In the genomic region with DNA sequence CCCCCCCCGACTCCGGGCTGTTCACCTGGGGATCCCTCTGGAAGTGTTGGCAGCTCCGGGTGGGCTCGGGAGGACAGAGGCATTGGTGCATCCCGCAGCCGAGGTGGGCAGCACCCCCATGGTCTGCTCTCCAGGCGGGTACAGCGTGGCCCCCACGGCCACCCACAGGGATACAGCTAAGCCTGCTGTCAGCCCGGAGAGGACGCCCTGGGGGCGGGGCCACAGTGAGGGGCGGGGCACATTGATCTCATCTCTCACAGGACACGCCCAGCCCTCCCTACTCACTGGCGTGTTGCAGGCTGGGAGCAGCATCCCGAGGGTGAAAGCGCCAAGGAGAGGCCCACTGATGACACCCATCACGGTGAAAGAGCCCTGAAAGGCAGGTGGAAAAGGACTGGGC, we compare ENCODE assay signal across 9 mouse cellular contexts. TPM values are rescaled to one million over a fixed set of nuclear protein-coding genes. Genes with fewer than 3 reads are reported as not detected.
DNase-seq lines count a peak whose midpoint lies in the region; ATAC-seq and TF ChIP-seq lines count a peak whose summit lies in the region.
"Had no signal": no experiment of that assay in that cellular context is flagged by ENCODE, and none has a peak within 500 bp of the region (broad histone marks: within the 10 kb centered on the region; RNA-seq: fewer than 3 reads in every experiment).

No protein-coding gene starts in this region.

- no peaks in the 10 kb centered on the region for H3K9me3 ChIP-seq in kidney, embryonic 16.5 days (ENCODE audit: low read length)
- no peaks in the 10 kb centered on the region for H3K9me3 ChIP-seq in forebrain, postnatal 0 days (ENCODE audit: low read length)
- H3K9me3 ChIP-seq in midbrain, embryonic 13.5 days = no peaks in the 10 kb centered on the region

- no peak for ATAC-seq in kidney, embryonic 16.5 days (ENCODE audit: low FRiP score, low TSS enrichment)
- peak; percentile 40; the same call in 1 of the 2 replicates for ATAC-seq in forebrain, postnatal 0 days
- ATAC-seq in midbrain, embryonic 13.5 days = no peak
- ATAC-seq: Patski had no signal

- no peak overlapping the region for H3K27ac ChIP-seq in kidney, adult 2 months (ENCODE audit: insufficient read depth, low read depth, low read length)
- H3K27ac ChIP-seq in kidney, embryonic 16.5 days (ENCODE audit: low read length) = no peak overlapping the region
- H3K27ac ChIP-seq in forebrain, postnatal 0 days (ENCODE audit: low read depth, low read length) = no peak overlapping the region
- no peak overlapping the region for H3K27ac ChIP-seq in midbrain, embryonic 13.5 days

- TF ChIP-seq POLR2A in kidney, adult 2 months (IDR thresholded peaks at IDR 0.05; ENCODE audit: low read depth, low read length) = no peak

- H3K4me2 ChIP-seq in kidney, embryonic 16.5 days (replicated peaks; ENCODE audit: low read depth, low read length) = no peak overlapping the region; the same call in 1 of the 2 replicates
- peak overlapping the region; percentile 23; the same call in 1 of the 2 replicates for H3K4me2 ChIP-seq in forebrain, postnatal 0 days (ENCODE audit: low read depth)
- peak overlapping the region; percentile 33 for H3K4me2 ChIP-seq in midbrain, embryonic 13.5 days (replicated peaks)

- no peaks in the 10 kb centered on the region for H3K36me3 ChIP-seq in kidney, adult 2 months (ENCODE audit: control insufficient read depth, insufficient read depth, low read length)
- no peaks in the 10 kb centered on the region for H3K36me3 ChIP-seq in kidney, embryonic 16.5 days (ENCODE audit: insufficient read depth, low read length)
- H3K36me3 ChIP-seq in forebrain, postnatal 0 days (ENCODE audit: insufficient read depth) = peaks cover 3% of the 10 kb centered on the region; the same call in 1 of the 2 replicates
- 0 out of 2 replicates have a peak, but pooled peaks cover 5% of the 10 kb centered on the region for H3K36me3 ChIP-seq in midbrain, embryonic 13.5 days

- DNase-seq in kidney, adult 2 months = peak; percentile 42
- peak; percentile 91 for DNase-seq in ZHBTc4 (ENCODE audit: low read depth, low spot score)
- no peak for DNase-seq in forebrain, postnatal 0 days
- no peak for DNase-seq in kidney, adult 8-10 months
- DNase-seq in heart, postnatal 36 days = no peak
- DNase-seq in heart, adult 9 months (ENCODE audit: low spot score in 2 of 2) = no peak

- no peak for TF ChIP-seq CTCF in kidney, adult 2 months (conservative IDR thresholded peaks at IDR 0.05; ENCODE audit: insufficient read depth, insufficient read length, low read depth, low read length)
- no peak for TF ChIP-seq CTCF in forebrain, postnatal 0 days (IDR thresholded peaks at IDR 0.05; ENCODE audit: low read depth)

- H3K27me3 ChIP-seq in kidney, adult 2 months (replicated peaks; ENCODE audit: control insufficient read depth, insufficient read depth, low read length) = no peaks in the 10 kb centered on the region
- H3K27me3 ChIP-seq in kidney, embryonic 16.5 days (ENCODE audit: insufficient read depth, low read length) = peaks cover 21% of the 10 kb centered on the region
- peaks cover 16% of the 10 kb centered on the region for H3K27me3 ChIP-seq in forebrain, postnatal 0 days (ENCODE audit: insufficient read depth, low read length)
- peaks cover 56% of the 10 kb centered on the region for H3K27me3 ChIP-seq in midbrain, embryonic 13.5 days
- H3K27me3 ChIP-seq: Patski had no signal

- H3K9ac ChIP-seq in kidney, embryonic 16.5 days (replicated peaks; ENCODE audit: low read length) = no peak overlapping the region
- H3K9ac ChIP-seq in forebrain, postnatal 0 days = no peak overlapping the region
- H3K9ac ChIP-seq in midbrain, embryonic 13.5 days (replicated peaks) = no peak overlapping the region

- 8% methylated on average over 15 of the region's 18 CpGs for WGBS in kidney, adult 2 months
- WGBS in kidney, embryonic 16.5 days = 4% methylated on average over 17 of the region's 18 CpGs
- WGBS in forebrain, postnatal 0 days = 5% methylated on average over 17 of the region's 18 CpGs
- 7% methylated on average over 18 of the region's 18 CpGs for WGBS in midbrain, embryonic 13.5 days

- H3K4me1 ChIP-seq in kidney, adult 2 months (ENCODE audit: control insufficient read depth, insufficient read depth, low read length) = no peaks in the 10 kb centered on the region
- H3K4me1 ChIP-seq in kidney, embryonic 16.5 days (ENCODE audit: insufficient read depth, low read length) = peaks cover 15% of the 10 kb centered on the region
- no peaks in the 10 kb centered on the region for H3K4me1 ChIP-seq in forebrain, postnatal 0 days (ENCODE audit: insufficient read depth)
- peaks cover 12% of the 10 kb centered on the region for H3K4me1 ChIP-seq in midbrain, embryonic 13.5 days (replicated peaks)

- H3K4me3 ChIP-seq in kidney, adult 2 months (ENCODE audit: insufficient read depth, low read depth, low read length) = no peak overlapping the region
- no peak overlapping the region for H3K4me3 ChIP-seq in kidney, embryonic 16.5 days (ENCODE audit: low read length)
- H3K4me3 ChIP-seq in forebrain, postnatal 0 days (ENCODE audit: low read depth, low read length) = no peak overlapping the region
- no peak overlapping the region for H3K4me3 ChIP-seq in midbrain, embryonic 13.5 days (replicated peaks)

- intact Hi-C loops in heart, postnatal 36 days (cut with DNase I) = no loop called here

RNA-seq across cellular contexts. Expression of a gene that starts 4.9 kb away (rescaled TPM):
- 0.19 and 0.31 TPM in 2 replicates for polyA plus RNA-seq in kidney, adult 2 months (2012; rRNA removed)
- polyA plus RNA-seq in kidney, embryonic 16.5 days (2015; fragmentation: Nextera tagmentation; extraction: Ambion mirVana) = 0.22 and 0.28 TPM in 2 replicates
- 1.5 and 2.2 TPM in 2 replicates for total RNA-seq in forebrain, postnatal 0 days (2014; rRNA removed)
- 2.4 and 3.6 TPM in 2 replicates for polyA plus RNA-seq in forebrain, postnatal 0 days (2015; fragmentation: Nextera tagmentation; extraction: Ambion mirVana)
- 0.67 and 0.73 TPM in 2 replicates for polyA plus RNA-seq in midbrain, embryonic 13.5 days (2015; fragmentation: Nextera tagmentation; extraction: Ambion mirVana)
- total RNA-seq in heart, postnatal 36 days (2021) = not detected

RNA-seq across cellular contexts. Expression of a gene that starts 9.5 kb away (rescaled TPM):
- 3,589 and 3,709 TPM in 2 replicates for polyA plus RNA-seq in kidney, adult 2 months (2012; rRNA removed)
- 4,081 and 4,203 TPM in 2 replicates for polyA plus RNA-seq in kidney, embryonic 16.5 days (2015; fragmentation: Nextera tagmentation; extraction: Ambion mirVana)
- 1,945 and 2,194 TPM in 2 replicates for total RNA-seq in forebrain, postnatal 0 days (2014; rRNA removed)
- polyA plus RNA-seq in forebrain, postnatal 0 days (2015; fragmentation: Nextera tagmentation; extraction: Ambion mirVana) = 2,793 and 3,853 TPM in 2 replicates
- polyA plus RNA-seq in midbrain, embryonic 13.5 days (2015; fragmentation: Nextera tagmentation; extraction: Ambion mirVana) = 2,682 and 2,717 TPM in 2 replicates
- 100 to 1,000 TPM; 895 to 990 TPM for total RNA-seq in heart, postnatal 36 days (2021)

RNA-seq across cellular contexts. Expression of a gene that starts 13.9 kb away (rescaled TPM):
- 48.9 and 49.2 TPM in 2 replicates for polyA plus RNA-seq in kidney, adult 2 months (2012; rRNA removed)
- 114 and 119 TPM in 2 replicates for polyA plus RNA-seq in kidney, embryonic 16.5 days (2015; fragmentation: Nextera tagmentation; extraction: Ambion mirVana)
- 34.7 and 59.9 TPM in 2 replicates for total RNA-seq in forebrain, postnatal 0 days (2014; rRNA removed)
- 161 and 175 TPM in 2 replicates for polyA plus RNA-seq in forebrain, postnatal 0 days (2015; fragmentation: Nextera tagmentation; extraction: Ambion mirVana)
- 160 TPM in 2 replicates for polyA plus RNA-seq in midbrain, embryonic 13.5 days (2015; fragmentation: Nextera tagmentation; extraction: Ambion mirVana)
- 10 to 100 TPM; 45.2 to 49.4 TPM for total RNA-seq in heart, postnatal 36 days (2021)

RNA-seq across cellular contexts. Expression of a gene that starts 18.1 kb away (rescaled TPM):
- 18.4 and 24.4 TPM in 2 replicates for polyA plus RNA-seq in kidney, adult 2 months (2012; rRNA removed)
- polyA plus RNA-seq in kidney, embryonic 16.5 days (2015; fragmentation: Nextera tagmentation; extraction: Ambion mirVana) = 56.9 and 63.1 TPM in 2 replicates
- 57.2 and 68.1 TPM in 2 replicates for total RNA-seq in forebrain, postnatal 0 days (2014; rRNA removed)
- 52.7 and 63.9 TPM in 2 replicates for polyA plus RNA-seq in forebrain, postnatal 0 days (2015; fragmentation: Nextera tagmentation; extraction: Ambion mirVana)
- 61.0 and 62.5 TPM in 2 replicates for polyA plus RNA-seq in midbrain, embryonic 13.5 days (2015; fragmentation: Nextera tagmentation; extraction: Ambion mirVana)
- total RNA-seq in heart, postnatal 36 days (2021) = 10 to 100 TPM; 18.1 to 20.3 TPM

RNA-seq across cellular contexts. Expression of a gene that starts 24.6 kb away (rescaled TPM):
- 9.4 and 11.0 TPM in 2 replicates for polyA plus RNA-seq in kidney, adult 2 months (2012; rRNA removed)
- polyA plus RNA-seq in kidney, embryonic 16.5 days (2015; fragmentation: Nextera tagmentation; extraction: Ambion mirVana) = 2.9 and 4.9 TPM in 2 replicates
- total RNA-seq in forebrain, postnatal 0 days (2014; rRNA removed) = 20.5 and 31.5 TPM in 2 replicates
- 9.4 and 9.8 TPM in 2 replicates for polyA plus RNA-seq in forebrain, postnatal 0 days (2015; fragmentation: Nextera tagmentation; extraction: Ambion mirVana)
- polyA plus RNA-seq in midbrain, embryonic 13.5 days (2015; fragmentation: Nextera tagmentation; extraction: Ambion mirVana) = 19.6 and 26.9 TPM in 2 replicates
- total RNA-seq in heart, postnatal 36 days (2021) = 10 to 100 TPM; 10.4 to 13.6 TPM

Comparison
In these comparisons a context has a peak if more than half of its experiments do, and no peak if none do; other contexts are left out.
1. DNase-seq: peak in kidney, adult 2 months (single experiment) and ZHBTc4 (single experiment); none in forebrain, postnatal 0 days (single experiment), kidney, adult 8-10 months (0 of 2), heart, postnatal 36 days (0 of 2) and heart, adult 9 months (0 of 2).